Mouse (Mus musculus): ENCODE results near the gene Prpf40a.

The Prpf40a gene

GRCm38 (mm10) chr2:53190684-53191511 is at the start of gene Prpf40a:
Prpf40a (minus strand) TSS chr2:53191284.
- DNase-seq, result peak; percentile 100

- peak in 1 of 2 experiments; percentile 19 for DNase-seq
Measured at GRCm38 (mm10) chr2:53222242-53222641, 31.2 kb upstream of the Prpf40a start.

- no peak for DNase-seq
Measured at GRCm38 (mm10) chr2:53213493-53213892, 22.4 kb upstream of the Prpf40a start.

GRCm38 (mm10) chr2:53206749-53207148 is 15.7 kb upstream of the Prpf40a start:
- no peak for DNase-seq

GRCm38 (mm10) chr2:53204373-53205274 is 13.5 kb upstream of the Prpf40a start:
- no peak for DNase-seq

GRCm38 (mm10) chr2:53200164-53200885 is 9.2 kb upstream of the Prpf40a start:
- no peak for DNase-seq

GRCm38 (mm10) chr2:53199203-53199602 is 8.1 kb upstream of the Prpf40a start:
- no peak for DNase-seq

- DNase-seq, result no peak
Measured at GRCm38 (mm10) chr2:53196431-53196830, 5.3 kb upstream of the Prpf40a start.

GRCm38 (mm10) chr2:53192386-53192785 is 1.3 kb upstream of the Prpf40a start:
- no peak for DNase-seq

GRCm38 (mm10) chr2:53191523-53192220 is 588 bp upstream of the Prpf40a start, which contains the start of gene Arl6ip6:
Arl6ip6 (plus strand) TSS chr2:53191726.
- peak; percentile 99 for DNase-seq

- no peak for DNase-seq
Measured at GRCm38 (mm10) chr2:53189811-53190210, 1.3 kb downstream of the Prpf40a start.

- no peak for DNase-seq
Measured at GRCm38 (mm10) chr2:53179876-53180275, 11.2 kb downstream of the Prpf40a start.

GRCm38 (mm10) chr2:53178966-53179365 is 12.1 kb downstream of the Prpf40a start:
- DNase-seq, result no peak

- no peak for DNase-seq
Measured at GRCm38 (mm10) chr2:53173966-53174365, 17.1 kb downstream of the Prpf40a start.

GRCm38 (mm10) chr2:53146852-53147251 is 44.2 kb downstream of the Prpf40a start:
- DNase-seq, result no peak

GRCm38 (mm10) chr2:53131567-53131966 is 59.5 kb downstream of the Prpf40a start:
- DNase-seq, result no peak

GRCm38 (mm10) chr2:53129070-53129469 is 62.0 kb downstream of the Prpf40a start:
- no peak for DNase-seq

GRCm38 (mm10) chr2:53125998-53126397 is 65.1 kb downstream of the Prpf40a start:
- peak in 1 of 2 experiments; percentile 12 for DNase-seq

GRCm38 (mm10) chr2:53121797-53122196 is 69.3 kb downstream of the Prpf40a start:
- DNase-seq, result peak in 1 of 2 experiments; percentile 57

- no peak for DNase-seq
Measured at GRCm38 (mm10) chr2:53108547-53108946, 82.5 kb downstream of the Prpf40a start.

GRCm38 (mm10) chr2:53106472-53106871 is 84.6 kb downstream of the Prpf40a start:
- DNase-seq, result no peak

- DNase-seq, result no peak
Measured at GRCm38 (mm10) chr2:53106056-53106455, 85.0 kb downstream of the Prpf40a start.

Data from lung, postnatal 4 days (tissue).